Mouse (Mus musculus) kidney, embryonic 14.5 days (tissue): ENCODE measurements around the gene Mab21l3. TPM values are rescaled to one million over a fixed set of nuclear protein-coding genes. Genes with fewer than 3 reads are reported as not detected.
A peak's percentile ranks its signal among the peaks of the same experiment; 100 is the strongest.

Experiments used
- ATAC-seq: fragments of 200-750 bp; cut with Nextera tagmentation; 2 replicates; pipeline ENCODE4 v1.8.0; 2017; ENCODE audit warnings: moderate number of reproducible peaks, mild to moderate bottlenecking, moderate TSS enrichment, moderate library complexity; ENCODE audit not compliant: low FRiP score, low TSS enrichment
- H3K27ac ChIP-seq: fragments of 300-500 bp; sonication (generic); 2 replicates; pipeline ENCODE4 v1.5.1; 2014; ENCODE audit warnings: low read depth, mild to moderate bottlenecking, low read length, moderate library complexity, mixed read lengths
- H3K27me3 ChIP-seq: fragments of 300-500 bp; sonication (generic); 2 replicates; pipeline ENCODE4 v1.6.1; 2014; ENCODE audit warnings: mild to moderate bottlenecking, low read length; ENCODE audit not compliant: control insufficient read depth, insufficient read depth
- H3K36me3 ChIP-seq: fragments of 300-500 bp; sonication (generic); 2 replicates; pipeline ENCODE4 v1.6.1; 2014; ENCODE audit warnings: low read length, mixed read lengths; ENCODE audit not compliant: control insufficient read depth, insufficient read depth
- H3K4me1 ChIP-seq: fragments of 300-500 bp; sonication (generic); 2 replicates; pipeline ENCODE4 v1.6.1; 2014; ENCODE audit warnings: low read length, mixed read lengths; ENCODE audit not compliant: control insufficient read depth, insufficient read depth
- H3K4me2 ChIP-seq: fragments of 300-500 bp; sonication (generic); replicated peaks from 2 replicates; pipeline ENCODE4 v1.6.1; 2014; ENCODE audit warnings: low read depth, mild to moderate bottlenecking, low read length
- H3K4me3 ChIP-seq: fragments of 300-500 bp; sonication (generic); 2 replicates; pipeline ENCODE4 v1.5.1; 2014; ENCODE audit warnings: mild to moderate bottlenecking, low read length
- H3K9ac ChIP-seq: fragments of 300-500 bp; sonication (generic); 2 replicates; pipeline ENCODE4 v1.6.1; 2014; ENCODE audit warnings: low read depth, mild to moderate bottlenecking, low read length, moderate library complexity
- H3K9me3 ChIP-seq: fragments of 300-500 bp; sonication (generic); 2 replicates; pipeline ENCODE4 v1.6.1; 2016; ENCODE audit warnings: low read length; ENCODE audit not compliant: control insufficient read depth
- WGBS: fragments of 180-500 bp; shearing (Covaris S2); extraction: QIAGEN DNeasy Blood & Tissue Kit; methylation state at CpG from one replicate; pipeline ENCODE4 v1.1.7; 2014; 5-methylcytosine and 5-hydroxymethylcytosine counted together
- polyA plus RNA-seq: library from polyadenylated mRNA; unstranded; fragments of >200 nt; fragmentation: Nextera tagmentation; extraction: Ambion mirVana; gene quantifications from 2 replicates; pipeline ENCODE4 v1.2.1, GENCODE M21; 2014

The Mab21l3 gene
- polyA plus RNA-seq, 1 experiment from 2014 or later, result 0.41 TPM

DNA sequence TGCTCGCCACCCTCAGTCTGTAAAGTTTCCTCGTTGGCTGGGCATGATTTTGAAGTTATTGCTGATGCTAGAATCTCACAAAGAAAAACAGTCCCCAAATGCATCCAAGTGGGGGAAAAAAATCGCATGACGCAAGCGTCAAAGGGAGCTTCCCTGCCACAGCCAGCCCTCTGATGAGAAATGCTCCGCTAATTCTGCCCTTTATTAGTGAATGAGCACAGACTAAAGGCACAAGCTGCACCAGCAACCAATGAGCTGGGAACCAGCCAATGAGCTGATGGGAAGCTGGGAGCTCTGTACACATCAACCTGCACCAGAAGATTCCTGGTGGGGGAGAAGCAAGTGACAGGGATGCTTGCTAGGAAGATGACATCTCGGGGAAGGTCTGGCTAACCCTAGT, 11.0 kb upstream of the Mab21l3 start:
- Histone ChIP-seq H3K9ac (no peak overlapping the region), H3K27ac (no peak overlapping the region), H3K27me3 (no peaks in the 10 kb centered on the region), H3K9me3 (no peaks in the 10 kb centered on the region), H3K4me1 (no peaks in the 10 kb centered on the region), H3K36me3 (peaks cover 3% of the 10 kb centered on the region; the same call in 1 of the 2 replicates), H3K4me3 (no peak overlapping the region), H3K4me2 (no peak overlapping the region)
- WGBS, result 81% methylated on average over 7 of the region's 7 CpGs
- no peak for ATAC-seq

DNA sequence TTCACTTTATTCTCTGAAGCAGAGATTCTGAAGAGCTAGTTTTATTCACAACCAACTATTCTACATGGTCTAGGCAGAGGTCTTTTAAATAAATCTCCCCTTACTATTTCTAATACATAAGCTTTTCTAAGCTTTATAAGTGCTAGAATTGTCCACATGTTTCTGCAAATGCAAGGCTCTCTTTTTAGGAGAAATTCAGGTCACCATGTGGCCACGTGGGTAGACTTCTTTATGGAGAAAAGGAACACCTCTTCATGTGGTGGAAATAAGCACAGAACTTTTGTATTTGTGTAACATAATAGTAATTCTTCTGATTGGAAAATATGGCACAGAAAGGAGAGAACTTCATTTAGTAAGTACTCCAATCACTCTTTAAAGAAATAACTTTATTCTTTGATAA, 5.3 kb upstream of the Mab21l3 start:
- WGBS, result 84% methylated on average over 1 of the region's 1 CpGs
- no peaks in the 10 kb centered on the region for H3K27me3 ChIP-seq
- H3K27ac ChIP-seq, result no peak overlapping the region
- H3K4me2 ChIP-seq, result no peak overlapping the region
- no peak for ATAC-seq
- no peaks in the 10 kb centered on the region for H3K36me3 ChIP-seq
- no peak overlapping the region for H3K9ac ChIP-seq
- H3K9me3 ChIP-seq, result no peaks in the 10 kb centered on the region
- H3K4me3 ChIP-seq, result no peak overlapping the region
- no peaks in the 10 kb centered on the region for H3K4me1 ChIP-seq

DNA sequence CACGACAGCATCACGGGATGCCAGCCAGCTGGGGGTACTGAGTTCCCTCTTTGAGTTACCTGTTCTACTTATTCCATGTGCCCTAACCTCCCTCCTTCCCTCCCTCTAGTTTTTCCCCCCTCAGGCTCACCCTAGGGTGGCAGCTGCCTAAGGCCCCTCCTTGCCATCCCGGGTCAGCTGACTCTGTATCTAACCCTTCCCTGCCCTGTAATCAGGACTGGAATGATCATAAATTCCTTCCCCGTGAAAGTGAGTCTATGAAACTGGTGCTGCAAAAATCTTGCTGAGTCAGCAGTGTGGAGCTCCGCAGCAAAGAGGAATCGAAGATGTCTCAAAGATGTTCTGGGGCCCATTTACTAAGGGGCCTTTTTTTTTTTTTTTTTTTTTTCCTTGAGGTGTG, 2.6 kb upstream of the Mab21l3 start:
- H3K4me3 ChIP-seq, result no peak overlapping the region
- 52% methylated on average over 6 of the region's 6 CpGs for WGBS
- no peaks in the 10 kb centered on the region for H3K27me3 ChIP-seq
- H3K4me2 ChIP-seq, result no peak overlapping the region
- H3K36me3 ChIP-seq, result no peaks in the 10 kb centered on the region
- no peak for ATAC-seq
- no peaks in the 10 kb centered on the region for H3K9me3 ChIP-seq
- no peak overlapping the region for H3K9ac ChIP-seq
- no peak overlapping the region for H3K27ac ChIP-seq
- H3K4me1 ChIP-seq, result no peaks in the 10 kb centered on the region

DNA sequence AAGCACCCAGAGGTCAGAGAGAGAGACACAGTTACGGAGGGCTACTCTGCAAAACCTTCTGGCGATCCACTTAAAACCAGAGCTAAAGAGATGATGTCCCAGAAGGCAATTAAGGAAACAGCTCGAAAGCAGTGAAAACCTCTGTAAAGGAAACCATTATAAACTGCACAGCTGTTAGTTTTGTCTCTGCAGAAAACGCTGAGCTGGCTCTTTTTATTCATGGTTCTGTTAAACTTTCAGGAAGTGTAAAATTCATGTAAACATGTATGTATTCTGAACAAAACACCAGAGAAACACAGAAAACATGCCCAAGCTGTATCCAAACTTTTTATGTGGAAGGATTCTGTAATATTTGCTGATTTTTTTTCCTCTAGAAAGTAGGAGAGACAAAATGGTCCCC, 2.7 kb downstream of the Mab21l3 start:
- Histone ChIP-seq H3K27ac (no peak overlapping the region), H3K27me3 (no peaks in the 10 kb centered on the region), H3K36me3 (no peaks in the 10 kb centered on the region), H3K9ac (no peak overlapping the region), H3K4me1 (no peaks in the 10 kb centered on the region), H3K4me3 (no peak overlapping the region), H3K9me3 (no peaks in the 10 kb centered on the region), H3K4me2 (no peak overlapping the region)
- WGBS, result 53% methylated on average over 4 of the region's 4 CpGs
- ATAC-seq, result no peak

DNA sequence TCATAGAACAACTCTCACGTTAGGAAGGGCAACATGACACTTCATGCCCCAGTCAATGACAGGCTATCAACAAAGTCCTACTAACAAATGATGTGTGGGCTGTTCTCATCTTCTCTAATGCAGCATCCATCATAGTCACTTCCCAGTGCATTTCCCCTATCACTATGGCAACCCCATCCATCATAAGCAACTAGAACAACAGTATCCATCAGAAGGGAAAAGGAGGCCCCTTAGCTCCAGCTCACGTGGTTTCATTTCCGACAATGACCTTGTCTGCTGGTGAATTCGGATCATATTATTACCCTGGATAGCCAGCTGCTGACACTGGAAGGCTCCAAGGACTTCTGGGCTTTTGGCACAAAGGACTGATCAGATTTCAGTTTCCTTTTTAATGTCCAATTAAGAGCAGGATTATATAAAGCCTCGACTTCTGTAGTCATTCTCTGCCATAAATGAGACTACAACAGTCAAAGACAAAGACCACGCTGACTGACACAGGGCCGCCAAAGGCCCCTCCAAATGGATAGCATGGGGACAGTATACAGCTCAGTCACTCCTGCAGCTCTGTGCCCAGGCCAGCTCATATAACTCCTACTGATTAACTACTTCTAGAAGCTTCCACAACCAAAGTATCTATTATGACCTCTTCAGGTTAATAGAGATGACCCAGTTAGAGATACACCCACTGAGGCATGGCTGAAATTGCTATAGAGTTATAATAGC, 6.2 kb downstream of the Mab21l3 start:
- H3K36me3 ChIP-seq, result no peaks in the 10 kb centered on the region
- no peak overlapping the region for H3K27ac ChIP-seq
- no peak overlapping the region for H3K4me2 ChIP-seq
- H3K9me3 ChIP-seq, result no peaks in the 10 kb centered on the region
- H3K27me3 ChIP-seq, result no peaks in the 10 kb centered on the region
- no peak for ATAC-seq
- WGBS, result 50% methylated on average over 7 of the region's 7 CpGs
- no peaks in the 10 kb centered on the region for H3K4me1 ChIP-seq
- no peak overlapping the region for H3K4me3 ChIP-seq
- no peak overlapping the region for H3K9ac ChIP-seq

DNA sequence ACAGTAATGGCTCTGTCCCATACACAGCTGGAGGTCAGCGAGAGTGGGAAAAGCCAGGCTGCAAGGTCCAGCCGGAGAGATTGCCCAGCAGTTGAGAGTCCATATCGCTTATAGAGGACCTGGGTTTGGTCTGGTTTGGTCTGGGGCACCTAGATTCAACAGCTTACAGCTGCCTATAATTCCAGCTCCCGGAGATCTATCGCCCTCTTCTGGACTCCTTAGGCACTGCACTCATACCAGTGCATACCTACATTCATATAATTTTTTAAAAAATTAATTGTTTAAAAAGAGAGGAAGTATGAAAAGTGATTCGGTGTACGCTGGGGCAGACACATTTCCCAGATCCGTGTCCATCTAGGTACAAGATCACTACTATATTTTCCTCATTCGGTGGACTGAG, 9.4 kb downstream of the Mab21l3 start:
- no peak overlapping the region for H3K27ac ChIP-seq
- no peaks in the 10 kb centered on the region for H3K36me3 ChIP-seq
- 0 out of 2 replicates have a peak, but pooled peaks cover 2% of the 10 kb centered on the region for H3K4me1 ChIP-seq
- no peaks in the 10 kb centered on the region for H3K27me3 ChIP-seq
- no peak overlapping the region for H3K9ac ChIP-seq
- no peak for ATAC-seq
- H3K4me2 ChIP-seq, result no peak overlapping the region
- no peak overlapping the region for H3K4me3 ChIP-seq
- no peaks in the 10 kb centered on the region for H3K9me3 ChIP-seq
- 86% methylated on average over 9 of the region's 9 CpGs for WGBS

DNA sequence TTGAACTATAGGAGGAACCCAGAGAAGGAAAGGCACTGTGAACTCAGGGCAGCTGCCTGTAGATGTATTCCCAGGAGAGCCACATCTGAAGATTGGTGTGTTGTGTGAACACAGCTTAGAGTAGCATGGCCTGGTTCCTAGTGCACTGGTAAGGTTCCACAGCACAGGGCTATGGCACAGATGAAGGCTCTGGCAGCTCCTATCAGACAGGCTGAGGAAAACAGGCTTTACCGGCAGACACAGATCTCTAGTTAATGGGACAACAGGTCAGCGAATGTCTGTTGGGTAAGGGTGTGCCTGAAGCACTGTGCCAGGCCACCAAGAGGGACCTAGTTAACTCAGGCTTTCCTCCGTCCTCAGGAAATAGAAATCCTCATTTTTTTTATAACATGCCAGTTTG, 11.8 kb downstream of the Mab21l3 start:
- no peaks in the 10 kb centered on the region for H3K36me3 ChIP-seq
- H3K27ac ChIP-seq, result no peak overlapping the region
- WGBS, result 83% methylated on average over 3 of the region's 3 CpGs
- no peaks in the 10 kb centered on the region for H3K27me3 ChIP-seq
- H3K4me3 ChIP-seq, result no peak overlapping the region
- H3K4me2 ChIP-seq, result no peak overlapping the region
- ATAC-seq, result no peak
- H3K9ac ChIP-seq, result no peak overlapping the region
- H3K9me3 ChIP-seq, result no peaks in the 10 kb centered on the region
- 0 out of 2 replicates have a peak, but pooled peaks cover 2% of the 10 kb centered on the region for H3K4me1 ChIP-seq

DNA sequence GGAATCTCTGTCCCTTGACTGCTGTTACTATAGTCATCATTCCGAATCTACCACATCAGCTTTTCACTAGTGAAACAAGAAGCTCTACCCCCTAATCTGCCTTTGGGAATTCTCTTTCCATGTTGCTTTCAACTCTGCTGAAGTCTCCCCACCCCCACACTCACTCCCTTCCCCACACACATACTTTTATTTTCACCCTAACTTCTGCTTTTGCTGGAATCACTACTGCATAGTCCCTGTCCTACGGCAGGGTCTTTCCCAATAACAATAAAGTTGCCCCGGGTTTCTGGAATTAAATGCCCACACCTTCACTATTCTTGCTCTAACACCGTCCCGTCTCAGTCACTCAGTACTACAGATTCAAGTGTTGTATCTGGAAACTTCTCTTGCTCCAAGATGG, 12.2 kb downstream of the Mab21l3 start:
- H3K9ac ChIP-seq, result peak overlapping the region; percentile 35; the same call in 1 of the 2 replicates
- H3K9me3 ChIP-seq, result no peaks in the 10 kb centered on the region
- H3K36me3 ChIP-seq, result no peaks in the 10 kb centered on the region
- H3K4me1 ChIP-seq, result 0 out of 2 replicates have a peak, but pooled peaks cover 2% of the 10 kb centered on the region
- H3K27ac ChIP-seq, result no peak overlapping the region
- WGBS, result 66% methylated on average over 5 of the region's 5 CpGs
- H3K4me3 ChIP-seq, result peak overlapping the region; percentile 25
- peak overlapping the region; percentile 35 for H3K4me2 ChIP-seq
- no peaks in the 10 kb centered on the region for H3K27me3 ChIP-seq
- ATAC-seq, result no peak; the same call in 1 of the 2 replicates

DNA sequence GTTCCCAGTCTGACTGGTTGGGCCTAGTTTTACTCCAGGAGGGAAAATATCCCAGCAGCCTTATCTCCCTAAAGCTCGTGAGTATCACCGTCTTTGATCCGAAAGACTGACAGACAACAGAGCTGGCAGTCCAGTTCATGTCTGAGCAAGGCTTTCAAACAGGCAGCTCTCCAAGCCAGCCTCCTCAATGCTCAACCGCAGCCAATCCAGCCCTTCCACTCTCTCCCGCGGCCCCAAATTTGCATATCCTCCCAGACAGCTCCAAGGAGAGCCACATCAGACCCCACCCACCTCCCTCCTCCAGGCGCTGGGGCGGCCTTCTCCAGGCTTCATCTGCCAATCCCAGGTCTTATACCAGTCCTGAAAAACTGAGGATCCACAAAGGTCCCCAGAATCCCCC, 12.7 kb downstream of the Mab21l3 start:
- Histone ChIP-seq H3K27ac (no peak overlapping the region), H3K9ac (peak overlapping the region; percentile 35; the same call in 1 of the 2 replicates), H3K4me3 (peak overlapping the region; percentile 25), H3K27me3 (no peaks in the 10 kb centered on the region), H3K4me2 (peak overlapping the region; percentile 35), H3K9me3 (no peaks in the 10 kb centered on the region), H3K4me1 (0 out of 2 replicates have a peak, but pooled peaks cover 2% of the 10 kb centered on the region), H3K36me3 (no peaks in the 10 kb centered on the region)
- WGBS, result 0% methylated on average over 8 of the region's 8 CpGs
- peak; percentile 96 for ATAC-seq
